Mouse (Mus musculus): Measurements from ENCODE around the gene Camta2. TPM values are rescaled to one million over a fixed set of nuclear protein-coding genes. Genes with fewer than 3 reads are reported as not detected.

The Camta2 gene
- 10 to 100 TPM; 36.2 to 37.8 TPM for total RNA-seq (2021)
- long read RNA-seq, experiment 1, full-length matches to known transcripts = 5 of 27 reads
- long read RNA-seq, experiment 1, partial matches to known transcripts = 14 of 27 reads
- long read RNA-seq, experiment 1, other reads (novel, unspliced or antisense) = 8 of 27 reads
- long read RNA-seq, experiment 2, partial matches to known transcripts = 9 of 13 reads
- long read RNA-seq, experiment 2, other reads (novel, unspliced or antisense) = 4 of 13 reads

GRCm38 (mm10) chr11:70687601-70688199 is at the start of gene Camta2:
TSS of gene Camta2 (minus strand) at chr11:70688105.
- DNase-seq (ENCODE audit: low spot score in 2 of 2) = peak; percentile 74

GRCm38 (mm10) chr11:70733256-70733655 is 45.4 kb upstream of the Camta2 start:
- DNase-seq (ENCODE audit: low spot score in 2 of 2) = no peak

GRCm38 (mm10) chr11:70731178-70731577 is 43.3 kb upstream of the Camta2 start:
- no peak for DNase-seq (ENCODE audit: low spot score in 2 of 2)

GRCm38 (mm10) chr11:70730427-70731038 is 42.6 kb upstream of the Camta2 start:
- DNase-seq (ENCODE audit: low spot score in 2 of 2) = no peak

- DNase-seq (ENCODE audit: low spot score in 2 of 2) = no peak
Measured at GRCm38 (mm10) chr11:70727385-70727784, 39.5 kb upstream of the Camta2 start.

GRCm38 (mm10) chr11:70726585-70726984 is 38.7 kb upstream of the Camta2 start:
- no peak for DNase-seq (ENCODE audit: low spot score in 2 of 2)

GRCm38 (mm10) chr11:70724706-70725105 is 36.8 kb upstream of the Camta2 start:
- no peak for DNase-seq (ENCODE audit: low spot score in 2 of 2)

- no peak for DNase-seq (ENCODE audit: low spot score in 2 of 2)
Measured at GRCm38 (mm10) chr11:70721072-70721471, 33.2 kb upstream of the Camta2 start.

GRCm38 (mm10) chr11:70720567-70720966 is 32.7 kb upstream of the Camta2 start:
- DNase-seq (ENCODE audit: low spot score in 2 of 2) = no peak

- no peak for DNase-seq (ENCODE audit: low spot score in 2 of 2)
Measured at GRCm38 (mm10) chr11:70718481-70718880, 30.6 kb upstream of the Camta2 start.

- no peak for DNase-seq (ENCODE audit: low spot score in 2 of 2)
Measured at GRCm38 (mm10) chr11:70715832-70716231, 27.9 kb upstream of the Camta2 start.

- no peak for DNase-seq (ENCODE audit: low spot score in 2 of 2)
Measured at GRCm38 (mm10) chr11:70713222-70713621, 25.3 kb upstream of the Camta2 start.

GRCm38 (mm10) chr11:70711026-70711425 is 23.1 kb upstream of the Camta2 start:
- no peak for DNase-seq (ENCODE audit: low spot score in 2 of 2)

GRCm38 (mm10) chr11:70706127-70706526 is 18.2 kb upstream of the Camta2 start:
- no peak for DNase-seq (ENCODE audit: low spot score in 2 of 2)

GRCm38 (mm10) chr11:70702781-70703180 is 14.9 kb upstream of the Camta2 start:
- DNase-seq (ENCODE audit: low spot score in 2 of 2) = no peak

- no peak for DNase-seq (ENCODE audit: low spot score in 2 of 2)
Measured at GRCm38 (mm10) chr11:70701984-70702733, 14.3 kb upstream of the Camta2 start.

- no peak for DNase-seq (ENCODE audit: low spot score in 2 of 2)
Measured at GRCm38 (mm10) chr11:70701221-70701955, 13.5 kb upstream of the Camta2 start.

- peak; percentile 43 to 58 for DNase-seq (ENCODE audit: low spot score in 2 of 2)
Measured at GRCm38 (mm10) chr11:70700613-70701012, 12.7 kb upstream of the Camta2 start.

GRCm38 (mm10) chr11:70699722-70700556 is 12.0 kb upstream of the Camta2 start, which contains the start of the genes Inca1 and Kif1c:
TSS of gene Inca1 (minus strand) at chr11:70700155.
TSS of gene Kif1c (plus strand) at chr11:70700548.
- peak; percentile 90 to 93 for DNase-seq (ENCODE audit: low spot score in 2 of 2)

- DNase-seq (ENCODE audit: low spot score in 2 of 2) = no peak
Measured at GRCm38 (mm10) chr11:70699051-70699450, 11.1 kb upstream of the Camta2 start.
